Mouse (Mus musculus) embryonic facial prominence, embryonic 10.5 days (tissue): ENCODE measurements around the gene Pwwp2a. TPM values are rescaled to one million over a fixed set of nuclear protein-coding genes. Genes with fewer than 3 reads are reported as not detected.

Source experiments
- DNase-seq: peaks from one replicate; pipeline ENCODE4 v3.0.0-alpha.2; 2017; ENCODE audit warnings: low spot score
- H3K27ac ChIP-seq: fragments of 300-500 bp; sonication (generic); replicated peaks from 2 replicates; pipeline ENCODE4 v1.5.1; 2016; ENCODE audit warnings: mild to moderate bottlenecking
- H3K27me3 ChIP-seq: fragments of 300-500 bp; sonication (generic); replicated peaks from 2 replicates; pipeline ENCODE4 v1.6.1; 2016; ENCODE audit warnings: low read depth, mild to moderate bottlenecking; ENCODE audit not compliant: poor library complexity, severe bottlenecking
- H3K36me3 ChIP-seq: fragments of 300-500 bp; sonication (generic); replicated peaks from 2 replicates; pipeline ENCODE4 v1.6.1; 2016; ENCODE audit warnings: mild to moderate bottlenecking, moderate library complexity
- H3K4me1 ChIP-seq: fragments of 300-500 bp; sonication (generic); 2 replicates; pipeline ENCODE4 v1.6.1; 2016
- H3K4me3 ChIP-seq: fragments of 300-500 bp; sonication (generic); 2 replicates; pipeline ENCODE4 v1.5.1; 2016; ENCODE audit warnings: mild to moderate bottlenecking, moderate library complexity
- H3K9me3 ChIP-seq: fragments of 300-500 bp; sonication (generic); 2 replicates; pipeline ENCODE4 v1.6.1; 2016; ENCODE audit warnings: mild to moderate bottlenecking
- WGBS: fragments of 180-500 bp; shearing (Covaris S2); methylation state at CpG from one replicate; pipeline ENCODE4 v1.1.7; 2016; 5-methylcytosine and 5-hydroxymethylcytosine counted together
- polyA plus RNA-seq: library from polyadenylated mRNA; unstranded; fragments of >200 nt; fragmentation: Nextera tagmentation; extraction: Ambion mirVana; gene quantifications from 2 replicates; pipeline ENCODE4 v1.2.1, GENCODE M21; 2016

The Pwwp2a gene
- polyA plus RNA-seq, 1 experiment from 2014 or later: 28.8 TPM

GRCm38 (mm10) chr11:43682415-43683217 is 818 bp downstream of the Pwwp2a start:
- Histone ChIP-seq H3K27me3 (no peaks in the 10 kb centered on the region), H3K4me1 (peaks cover 26% of the 10 kb centered on the region), H3K4me3 (peak overlapping the region; percentile 93), H3K9me3 (no peaks in the 10 kb centered on the region), H3K27ac (peak overlapping the region; percentile 98), H3K36me3 (peaks cover 38% of the 10 kb centered on the region)
- WGBS: under 1% methylated on average over 72 of the region's 72 CpGs
- DNase-seq: peak; percentile 68

- no peak for DNase-seq
- Histone ChIP-seq H3K9me3 (no peaks in the 10 kb centered on the region), H3K27ac (no peak overlapping the region), H3K4me3 (no peak overlapping the region), H3K4me1 (peaks cover 6% of the 10 kb centered on the region), H3K27me3 (no peaks in the 10 kb centered on the region), H3K36me3 (peaks cover 96% of the 10 kb centered on the region)
- 95% methylated on average over 1 of the region's 1 CpGs for WGBS
Observed at GRCm38 (mm10) chr11:43688850-43689249, 7.1 kb downstream of the Pwwp2a start.

GRCm38 (mm10) chr11:43696623-43697022 is 14.8 kb downstream of the Pwwp2a start:
- H3K4me3 ChIP-seq: no peak overlapping the region
- no peaks in the 10 kb centered on the region for H3K27me3 ChIP-seq
- no peak for DNase-seq
- H3K36me3 ChIP-seq: peaks cover 84% of the 10 kb centered on the region
- WGBS: 92% methylated on average over 4 of the region's 4 CpGs
- no peaks in the 10 kb centered on the region for H3K9me3 ChIP-seq
- H3K27ac ChIP-seq: no peak overlapping the region
- H3K4me1 ChIP-seq: 0 out of 2 replicates have a peak, but pooled peaks cover 2% of the 10 kb centered on the region

- no peak overlapping the region for H3K27ac ChIP-seq
- WGBS: 87% methylated on average over 5 of the region's 5 CpGs
- 0 out of 2 replicates have a peak, but pooled peaks cover 2% of the 10 kb centered on the region for H3K4me1 ChIP-seq
- H3K36me3 ChIP-seq: peaks cover 75% of the 10 kb centered on the region
- no peaks in the 10 kb centered on the region for H3K27me3 ChIP-seq
- no peaks in the 10 kb centered on the region for H3K9me3 ChIP-seq
- no peak overlapping the region for H3K4me3 ChIP-seq
- DNase-seq: no peak
Observed at GRCm38 (mm10) chr11:43698621-43699020, 16.8 kb downstream of the Pwwp2a start.

- 0 out of 2 replicates have a peak, but pooled peaks cover 2% of the 10 kb centered on the region for H3K4me1 ChIP-seq
Observed at GRCm38 (mm10) chr11:43700291-43700690, 18.5 kb downstream of the Pwwp2a start.

GRCm38 (mm10) chr11:43703552-43703951 is 21.8 kb downstream of the Pwwp2a start:
- Histone ChIP-seq H3K9me3 (no peaks in the 10 kb centered on the region), H3K27me3 (no peaks in the 10 kb centered on the region), H3K27ac (no peak overlapping the region), H3K36me3 (peaks cover 80% of the 10 kb centered on the region), H3K4me1 (no peaks in the 10 kb centered on the region), H3K4me3 (no peak overlapping the region)
- 92% methylated on average over 1 of the region's 1 CpGs for WGBS
- no peak for DNase-seq

More at GRCm38 (mm10) chr11:43700291-43700690, 18.5 kb downstream of the Pwwp2a start:
- peaks cover 76% of the 10 kb centered on the region for H3K36me3 ChIP-seq
- no peaks in the 10 kb centered on the region for H3K9me3 ChIP-seq
- no peaks in the 10 kb centered on the region for H3K27me3 ChIP-seq
- H3K4me3 ChIP-seq: no peak overlapping the region
- H3K27ac ChIP-seq: no peak overlapping the region
- 91% methylated on average over 3 of the region's 3 CpGs for WGBS
- DNase-seq: no peak

- WGBS: 95% methylated on average over 10 of the region's 10 CpGs
- H3K36me3 ChIP-seq: peaks cover 81% of the 10 kb centered on the region
- DNase-seq: no peak
- no peaks in the 10 kb centered on the region for H3K27me3 ChIP-seq
- H3K4me1 ChIP-seq: no peaks in the 10 kb centered on the region
- no peak overlapping the region for H3K27ac ChIP-seq
- H3K4me3 ChIP-seq: no peak overlapping the region
- H3K9me3 ChIP-seq: no peaks in the 10 kb centered on the region
Observed at GRCm38 (mm10) chr11:43705751-43706150, 24.0 kb downstream of the Pwwp2a start.

- peaks cover 83% of the 10 kb centered on the region for H3K36me3 ChIP-seq
- WGBS: 96% methylated on average over 2 of the region's 2 CpGs
- no peaks in the 10 kb centered on the region for H3K27me3 ChIP-seq
- no peaks in the 10 kb centered on the region for H3K9me3 ChIP-seq
- DNase-seq: no peak
- H3K4me1 ChIP-seq: no peaks in the 10 kb centered on the region
- no peak overlapping the region for H3K4me3 ChIP-seq
- no peak overlapping the region for H3K27ac ChIP-seq
Observed at GRCm38 (mm10) chr11:43708409-43708808, 26.6 kb downstream of the Pwwp2a start.

- Histone ChIP-seq H3K4me3 (no peak overlapping the region), H3K27me3 (no peaks in the 10 kb centered on the region), H3K4me1 (no peaks in the 10 kb centered on the region), H3K9me3 (no peaks in the 10 kb centered on the region), H3K36me3 (peaks cover 85% of the 10 kb centered on the region), H3K27ac (no peak overlapping the region)
- 89% methylated on average over 4 of the region's 4 CpGs for WGBS
- DNase-seq: no peak
Observed at GRCm38 (mm10) chr11:43712178-43712577, 30.4 kb downstream of the Pwwp2a start.

- Histone ChIP-seq H3K36me3 (peaks cover 49% of the 10 kb centered on the region), H3K4me3 (no peak overlapping the region), H3K4me1 (no peaks in the 10 kb centered on the region), H3K27me3 (no peaks in the 10 kb centered on the region), H3K9me3 (no peaks in the 10 kb centered on the region), H3K27ac (no peak overlapping the region)
- 92% methylated on average over 3 of the region's 3 CpGs for WGBS
- DNase-seq: no peak
Observed at GRCm38 (mm10) chr11:43723411-43723810, 41.6 kb downstream of the Pwwp2a start.

- WGBS: 82% methylated on average over 7 of the region's 7 CpGs
- Histone ChIP-seq H3K36me3 (peaks cover 55% of the 10 kb centered on the region), H3K9me3 (no peaks in the 10 kb centered on the region), H3K27me3 (no peaks in the 10 kb centered on the region), H3K27ac (no peak overlapping the region), H3K4me3 (no peak overlapping the region), H3K4me1 (no peaks in the 10 kb centered on the region)
- DNase-seq: no peak
Observed at GRCm38 (mm10) chr11:43727796-43728195, 46.0 kb downstream of the Pwwp2a start.

- Histone ChIP-seq H3K4me3 (no peak overlapping the region), H3K36me3 (peaks cover 56% of the 10 kb centered on the region), H3K27me3 (no peaks in the 10 kb centered on the region), H3K4me1 (no peaks in the 10 kb centered on the region), H3K27ac (no peak overlapping the region), H3K9me3 (no peaks in the 10 kb centered on the region)
- no peak for DNase-seq
- 93% methylated on average over 7 of the region's 7 CpGs for WGBS
Observed at GRCm38 (mm10) chr11:43728737-43729301, 47.0 kb downstream of the Pwwp2a start.
